Mouse (Mus musculus): Measurements from ENCODE around the gene Dlec1.
A peak's percentile ranks its signal among the peaks of the same experiment; 100 is the strongest.

- TF ChIP-seq CTCF (IDR thresholded peaks at IDR 0.05; ENCODE audit: extremely low read depth, insufficient read depth, low read length) (peak; percentile 45), POLR2A (IDR thresholded peaks at IDR 0.05; ENCODE audit: extremely low read depth, insufficient read depth, low read length) (no peak)
These were observed 5.3 kb downstream of the Dlec1 start for GRCm38 (mm10) chr9:119107566-119107965.
